In the genomic region with DNA sequence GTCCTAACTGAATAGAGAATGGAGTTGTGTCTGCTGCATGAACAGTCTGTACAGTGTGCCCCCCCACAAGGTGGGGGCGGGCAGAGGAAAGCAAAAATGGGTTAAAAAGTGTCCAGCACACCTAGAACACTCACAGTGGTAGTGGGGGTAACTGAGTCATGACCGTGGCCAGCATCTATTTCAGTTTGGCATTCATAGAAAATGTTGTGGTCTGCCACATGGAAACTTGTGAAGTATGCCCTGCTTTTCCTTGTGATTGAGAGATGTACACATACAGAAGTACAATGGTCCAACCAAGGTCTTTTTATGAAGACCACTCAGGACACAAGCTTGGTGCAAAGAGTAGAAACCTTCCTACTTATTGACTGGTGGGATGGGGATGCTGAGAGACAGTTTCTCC, we compare ENCODE assay signal across 19 mouse cellular contexts. TPM values are rescaled to one million over a fixed set of nuclear protein-coding genes. Genes with fewer than 3 reads are reported as not detected.
DNase-seq lines count a peak whose midpoint lies in the region; ATAC-seq and TF ChIP-seq lines count a peak whose summit lies in the region.
"Had no signal": no experiment of that assay in that cellular context is flagged by ENCODE, and none has a peak within 500 bp of the region (broad histone marks: within the 10 kb centered on the region; RNA-seq: fewer than 3 reads in every experiment).

No protein-coding gene starts in this region.

- ATAC-seq in midbrain, embryonic 13.5 days = 0 out of 2 replicates have a peak, but pooled peaks have one; percentile 14
- ATAC-seq: intestine, postnatal 0 days had no signal

- no peak for TF ChIP-seq POLR2A in embryonic fibroblast, embryonic 13.5 days (IDR thresholded peaks at IDR 0.05; ENCODE audit: low read depth, low read length)

- 91% methylated on average over 2 of the region's 2 CpGs for WGBS in midbrain, embryonic 13.5 days
- WGBS in midbrain, embryonic 10.5 days = 89% methylated on average over 2 of the region's 2 CpGs

- peak overlapping the region; percentile 16; the same call in 1 of the 2 replicates for H3K27ac ChIP-seq in left cerebral cortex, adult 2 months
- H3K27ac ChIP-seq in midbrain, embryonic 13.5 days = no peak overlapping the region
- H3K27ac ChIP-seq in midbrain, embryonic 10.5 days (replicated peaks) = no peak overlapping the region
- H3K27ac ChIP-seq in embryonic fibroblast, embryonic 13.5 days (ENCODE audit: insufficient read depth, low read length) = peak overlapping the region; percentile 32
- H3K27ac ChIP-seq: forebrain, embryonic 13.5 days; hindbrain, embryonic 12.5 days; liver, embryonic 15.5 days; neural tube, embryonic 12.5 days had no signal

- H3K27me3 ChIP-seq in midbrain, embryonic 13.5 days = no peaks in the 10 kb centered on the region
- H3K27me3 ChIP-seq in midbrain, embryonic 10.5 days (ENCODE audit: low read depth, poor library complexity, severe bottlenecking) = no peaks in the 10 kb centered on the region
- H3K27me3 ChIP-seq: forebrain, embryonic 13.5 days; heart, embryonic 12.5 days; hindbrain, embryonic 12.5 days; liver, embryonic 15.5 days; neural tube, embryonic 12.5 days had no signal

- intact Hi-C loops in left cerebral cortex, adult 2 months (cut with DNase I) = no loop called here

- H3K9ac ChIP-seq in midbrain, embryonic 13.5 days (replicated peaks) = no peak overlapping the region
- H3K9ac ChIP-seq: forebrain, embryonic 13.5 days; heart, embryonic 12.5 days; hindbrain, embryonic 12.5 days; liver, embryonic 15.5 days; neural tube, embryonic 12.5 days had no signal

- no peak overlapping the region for H3K4me3 ChIP-seq in left cerebral cortex, adult 2 months
- no peak overlapping the region for H3K4me3 ChIP-seq in midbrain, embryonic 13.5 days (replicated peaks)
- no peak overlapping the region for H3K4me3 ChIP-seq in midbrain, embryonic 10.5 days
- H3K4me3 ChIP-seq in embryonic fibroblast, embryonic 13.5 days (ENCODE audit: insufficient read depth, low read length) = no peak overlapping the region
- H3K4me3 ChIP-seq: forebrain, embryonic 13.5 days; heart, embryonic 12.5 days; hindbrain, embryonic 12.5 days; liver, embryonic 15.5 days; neural tube, embryonic 12.5 days had no signal

- no peak overlapping the region for H3K4me2 ChIP-seq in midbrain, embryonic 13.5 days (replicated peaks)
- H3K4me2 ChIP-seq: forebrain, embryonic 13.5 days; heart, embryonic 12.5 days; hindbrain, embryonic 12.5 days; liver, embryonic 15.5 days; neural tube, embryonic 12.5 days had no signal

- no peak for TF ChIP-seq CTCF in left cerebral cortex, adult 2 months (IDR thresholded peaks at IDR 0.05)
- no peak for TF ChIP-seq CTCF in embryonic fibroblast, embryonic 13.5 days (IDR thresholded peaks at IDR 0.05; ENCODE audit: borderline replicate concordance, insufficient read depth, low read length)

- H3K36me3 ChIP-seq in midbrain, embryonic 13.5 days = no peaks in the 10 kb centered on the region
- H3K36me3 ChIP-seq in midbrain, embryonic 10.5 days = no peaks in the 10 kb centered on the region
- H3K36me3 ChIP-seq: hindbrain, embryonic 12.5 days; liver, embryonic 15.5 days; neural tube, embryonic 12.5 days had no signal

- H3K9me3 ChIP-seq in midbrain, embryonic 13.5 days = no peaks in the 10 kb centered on the region
- H3K9me3 ChIP-seq in midbrain, embryonic 10.5 days (replicated peaks) = no peaks in the 10 kb centered on the region
- H3K9me3 ChIP-seq: forebrain, embryonic 13.5 days; heart, embryonic 12.5 days; hindbrain, embryonic 12.5 days; liver, embryonic 15.5 days; neural tube, embryonic 12.5 days had no signal

- H3K4me1 ChIP-seq in midbrain, embryonic 13.5 days (replicated peaks) = peaks cover 25% of the 10 kb centered on the region
- peaks cover 12% of the 10 kb centered on the region for H3K4me1 ChIP-seq in midbrain, embryonic 10.5 days
- H3K4me1 ChIP-seq in embryonic fibroblast, embryonic 13.5 days (ENCODE audit: control insufficient read depth, insufficient read depth, low read length) = peaks cover 26% of the 10 kb centered on the region
- H3K4me1 ChIP-seq: forebrain, embryonic 13.5 days; liver, embryonic 15.5 days had no signal

- no peak for DNase-seq in left cerebral cortex, adult 2 months (ENCODE audit: extremely low spot score in 1 of 2, low spot score in 2 of 2)
- DNase-seq in left cerebral cortex, adult 8-10 months (ENCODE audit: low spot score in 2 of 2) = no peak
- no peak for DNase-seq in midbrain, embryonic 10.5 days (ENCODE audit: low spot score)
- no peak for DNase-seq in frontal cortex, postnatal 25 days (ENCODE audit: low spot score in 2 of 2)
- no peak for DNase-seq in testis, postnatal 10 days (ENCODE audit: low spot score)
- DNase-seq: adrenal gland, postnatal 14 days; cerebellum, adult 2 months; cerebellum, postnatal 25 days; kidney, postnatal 25 days; liver; thymus, postnatal 14 days had no signal

RNA-seq across cellular contexts. Expression of a gene that starts 24.0 kb away (rescaled TPM):
- total RNA-seq in left cerebral cortex, adult 2 months (2021) = 10 to 100 TPM; 69.3 to 82.7 TPM
- 10 to 100 TPM; 54.7 to 63.1 (median 59.9) TPM for total RNA-seq in left cerebral cortex, adult 8-10 months (2022)
- polyA plus RNA-seq in midbrain, embryonic 13.5 days (2015; fragmentation: Nextera tagmentation; extraction: Ambion mirVana) = 47.1 and 54.5 TPM in 2 replicates
- polyA plus RNA-seq in midbrain, embryonic 10.5 days (2016; fragmentation: Nextera tagmentation; extraction: Ambion mirVana) = 18.7 and 21.5 TPM in 2 replicates
- polyA plus RNA-seq in embryonic fibroblast, embryonic 13.5 days (2011; ENCODE audit: insufficient read length, low read depth, missing spikeins) = 75.8 and 78.2 TPM in 2 replicates

Comparison
In these comparisons a context has a peak if more than half of its experiments do, and no peak if none do; other contexts are left out.
1. H3K27ac ChIP-seq: peak in left cerebral cortex, adult 2 months (single experiment) and embryonic fibroblast, embryonic 13.5 days (single experiment); none in midbrain, embryonic 13.5 days (single experiment) and midbrain, embryonic 10.5 days (single experiment).